Mouse (Mus musculus): ENCODE measurements around the gene H1f0. TPM values are rescaled to one million over a fixed set of nuclear protein-coding genes. Genes with fewer than 3 reads are reported as not detected.

H1f0 gene
- 11.0 TPM for polyA plus RNA-seq (2014; fragmentation: Illumina TruSeq; extraction: RNeasy Lipid Tissue Mini Kit (QIAGEN cat#74804); ENCODE audit: low read depth, low replicate concordance)

GRCm38 (mm10) chr15:79028237-79028738 is at the start of gene H1f0:
Gene H1f0 (plus strand): TSS chr15:79028450.

GRCm38 (mm10) chr15:79041585-79041984 is 13.3 kb downstream of the H1f0 start, which contains the start of gene Galr3:
Gene Galr3 (plus strand): TSS chr15:79041885.

GRCm38 (mm10) chr15:79062376-79063159 is 34.3 kb downstream of the H1f0 start, which contains the start of gene Ankrd54:
Gene Ankrd54 (minus strand): TSS chr15:79062893.

GRCm38 (mm10) chr15:79074913-79075532 is 46.8 kb downstream of the H1f0 start, which contains the start of gene Eif3l:
Gene Eif3l (plus strand): TSS chr15:79075179.

Other genes with a start within 250 kb of the H1f0 start
- 0.15 TPM for gene Card10, start 225.4 kb upstream of the H1f0 start, polyA plus RNA-seq (2014; fragmentation: Illumina TruSeq; extraction: RNeasy Lipid Tissue Mini Kit (QIAGEN cat#74804); ENCODE audit: low read depth, low replicate concordance)
- gene Cdc42ep1, start 185.8 kb upstream of the H1f0 start, polyA plus RNA-seq (2014; fragmentation: Illumina TruSeq; extraction: RNeasy Lipid Tissue Mini Kit (QIAGEN cat#74804); ENCODE audit: low read depth, low replicate concordance), result 0.07 TPM
- gene Lgals2, start 172.9 kb upstream of the H1f0 start, polyA plus RNA-seq (2014; fragmentation: Illumina TruSeq; extraction: RNeasy Lipid Tissue Mini Kit (QIAGEN cat#74804); ENCODE audit: low read depth, low replicate concordance), result 0.45 TPM
- 3.3 TPM for gene Gga1, start 151.3 kb upstream of the H1f0 start, polyA plus RNA-seq (2014; fragmentation: Illumina TruSeq; extraction: RNeasy Lipid Tissue Mini Kit (QIAGEN cat#74804); ENCODE audit: low read depth, low replicate concordance)
- not detected for gene Gm49510, start 128.8 kb upstream of the H1f0 start, polyA plus RNA-seq (2014; fragmentation: Illumina TruSeq; extraction: RNeasy Lipid Tissue Mini Kit (QIAGEN cat#74804); ENCODE audit: low read depth, low replicate concordance)
- gene Sh3bp1, start 128.7 kb upstream of the H1f0 start, polyA plus RNA-seq (2014; fragmentation: Illumina TruSeq; extraction: RNeasy Lipid Tissue Mini Kit (QIAGEN cat#74804); ENCODE audit: low read depth, low replicate concordance), result not detected
- gene Pdxp, start 114.5 kb upstream of the H1f0 start, polyA plus RNA-seq (2014; fragmentation: Illumina TruSeq; extraction: RNeasy Lipid Tissue Mini Kit (QIAGEN cat#74804); ENCODE audit: low read depth, low replicate concordance), result 0.49 TPM
- 5.7 TPM for gene Lgals1, start 101.7 kb upstream of the H1f0 start, polyA plus RNA-seq (2014; fragmentation: Illumina TruSeq; extraction: RNeasy Lipid Tissue Mini Kit (QIAGEN cat#74804); ENCODE audit: low read depth, low replicate concordance)
- 13.6 TPM for gene Nol12, start 93.5 kb upstream of the H1f0 start, polyA plus RNA-seq (2014; fragmentation: Illumina TruSeq; extraction: RNeasy Lipid Tissue Mini Kit (QIAGEN cat#74804); ENCODE audit: low read depth, low replicate concordance)
- 0.59 TPM for gene Triobp, start 80.7 kb upstream of the H1f0 start, polyA plus RNA-seq (2014; fragmentation: Illumina TruSeq; extraction: RNeasy Lipid Tissue Mini Kit (QIAGEN cat#74804); ENCODE audit: low read depth, low replicate concordance)
- not detected for gene Galr3, start 13.4 kb downstream of the H1f0 start, polyA plus RNA-seq (2014; fragmentation: Illumina TruSeq; extraction: RNeasy Lipid Tissue Mini Kit (QIAGEN cat#74804); ENCODE audit: low read depth, low replicate concordance)
- 16.7 TPM for gene Ankrd54, start 34.4 kb downstream of the H1f0 start, polyA plus RNA-seq (2014; fragmentation: Illumina TruSeq; extraction: RNeasy Lipid Tissue Mini Kit (QIAGEN cat#74804); ENCODE audit: low read depth, low replicate concordance)
- gene Eif3l, start 46.7 kb downstream of the H1f0 start, polyA plus RNA-seq (2014; fragmentation: Illumina TruSeq; extraction: RNeasy Lipid Tissue Mini Kit (QIAGEN cat#74804); ENCODE audit: low read depth, low replicate concordance), result 67.2 TPM
- gene Micall1, start 80.4 kb downstream of the H1f0 start, polyA plus RNA-seq (2014; fragmentation: Illumina TruSeq; extraction: RNeasy Lipid Tissue Mini Kit (QIAGEN cat#74804); ENCODE audit: low read depth, low replicate concordance), result 14.5 TPM
- gene Polr2f, start 112.6 kb downstream of the H1f0 start, polyA plus RNA-seq (2014; fragmentation: Illumina TruSeq; extraction: RNeasy Lipid Tissue Mini Kit (QIAGEN cat#74804); ENCODE audit: low read depth, low replicate concordance), result not detected
- 20.5 TPM for gene 1700088E04Rik, start 112.8 kb downstream of the H1f0 start, polyA plus RNA-seq (2014; fragmentation: Illumina TruSeq; extraction: RNeasy Lipid Tissue Mini Kit (QIAGEN cat#74804); ENCODE audit: low read depth, low replicate concordance)
- not detected for gene Sox10, start 136.8 kb downstream of the H1f0 start, polyA plus RNA-seq (2014; fragmentation: Illumina TruSeq; extraction: RNeasy Lipid Tissue Mini Kit (QIAGEN cat#74804); ENCODE audit: low read depth, low replicate concordance)
- 24.5 TPM for gene Pick1, start 200.7 kb downstream of the H1f0 start, polyA plus RNA-seq (2014; fragmentation: Illumina TruSeq; extraction: RNeasy Lipid Tissue Mini Kit (QIAGEN cat#74804); ENCODE audit: low read depth, low replicate concordance)
- gene Gm49486, start 200.9 kb downstream of the H1f0 start, polyA plus RNA-seq (2014; fragmentation: Illumina TruSeq; extraction: RNeasy Lipid Tissue Mini Kit (QIAGEN cat#74804); ENCODE audit: low read depth, low replicate concordance), result 1.6 TPM
- not detected for gene Slc16a8, start 226.3 kb downstream of the H1f0 start, polyA plus RNA-seq (2014; fragmentation: Illumina TruSeq; extraction: RNeasy Lipid Tissue Mini Kit (QIAGEN cat#74804); ENCODE audit: low read depth, low replicate concordance)

All from testis, adult 10 weeks (tissue).